Mouse (Mus musculus): ENCODE results near the gene Gstm7. TPM values are rescaled to one million over a fixed set of nuclear protein-coding genes. Genes with fewer than 3 reads are reported as not detected.
"Not testable (repeated sequence)": the region's sequence is repeated elsewhere in the genome, so short reads cannot be mapped to it uniquely, and the experiment has no call there.

The Gstm7 gene
- total RNA-seq (2015) (4.4 and 5.7 TPM in 2 replicates), total RNA-seq (2017) (1.6 and 1.9 TPM in 2 replicates)

- ATAC-seq (replicated peaks; ENCODE audit: poor library complexity) = peak; percentile 97
Measured at GRCm38 (mm10) chr3:107931670-107932069, at the start of gene Gstm7. TSS of gene Gstm7 (minus strand) at chr3:107931817.

DNA sequence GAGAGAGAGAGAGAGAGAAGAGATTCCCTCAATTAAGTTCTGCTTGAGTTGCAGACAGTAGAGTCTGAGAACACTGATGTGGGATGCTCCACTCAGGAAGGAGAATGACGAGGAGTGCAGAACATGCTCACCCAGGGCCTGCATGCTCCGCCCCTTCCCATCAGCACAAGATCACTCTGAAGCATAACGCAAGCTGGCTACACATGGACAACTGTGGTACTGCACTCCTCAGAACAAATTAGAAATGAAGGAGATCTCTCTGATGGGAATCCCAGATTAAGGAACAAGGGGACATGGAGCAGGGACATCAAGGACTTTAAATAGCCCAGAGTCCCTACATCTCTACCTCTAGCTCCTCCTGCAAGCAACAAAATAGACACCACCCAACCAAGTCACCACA lies 49.6 kb upstream of the Gstm7 start:
- ATAC-seq (replicated peaks; ENCODE audit: poor library complexity) = peak; percentile 55

DNA sequence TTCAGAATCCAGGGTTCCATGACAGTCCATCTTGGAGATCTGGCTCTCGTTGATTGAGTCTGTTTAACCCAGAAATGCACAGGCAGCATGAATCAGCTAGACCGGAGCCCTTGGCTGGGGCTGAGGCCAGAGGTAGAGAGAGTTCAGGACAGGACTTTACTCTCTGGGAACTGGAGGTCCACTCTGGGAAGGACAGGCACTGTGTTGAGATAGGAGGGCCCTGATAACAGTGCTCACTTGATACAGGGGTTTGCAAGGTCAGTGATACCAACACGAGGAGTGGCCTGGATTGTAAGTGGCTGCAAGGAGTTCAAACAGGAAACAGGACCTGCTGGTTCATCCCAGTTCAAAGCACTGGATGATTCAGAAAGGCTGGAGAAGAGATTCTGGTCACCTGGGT lies 46.1 kb upstream of the Gstm7 start:
- ATAC-seq (replicated peaks; ENCODE audit: poor library complexity) = no peak

- ATAC-seq (replicated peaks; ENCODE audit: poor library complexity) = no peak
Measured at GRCm38 (mm10) chr3:107974237-107974636, 42.6 kb upstream of the Gstm7 start.

DNA sequence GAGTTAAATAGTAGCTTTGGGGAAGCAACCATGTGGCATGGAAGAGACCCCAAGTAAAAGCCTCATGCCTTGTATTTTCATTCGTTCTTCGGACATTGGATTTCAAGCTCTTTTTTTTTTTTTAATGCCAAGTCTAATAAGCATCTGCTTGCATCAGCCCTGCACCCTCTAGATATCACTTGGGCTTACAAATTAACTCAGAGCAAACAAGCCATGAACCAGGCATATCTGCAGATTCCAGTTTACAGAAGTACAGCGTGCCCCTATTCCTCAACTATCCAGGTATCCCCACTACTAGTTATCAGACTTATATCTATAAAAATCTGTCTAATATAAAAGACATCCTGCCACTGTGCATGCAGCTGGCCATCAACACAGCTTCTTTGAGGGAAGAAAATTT lies 40.5 kb upstream of the Gstm7 start:
- no peak for ATAC-seq (replicated peaks; ENCODE audit: poor library complexity)

DNA sequence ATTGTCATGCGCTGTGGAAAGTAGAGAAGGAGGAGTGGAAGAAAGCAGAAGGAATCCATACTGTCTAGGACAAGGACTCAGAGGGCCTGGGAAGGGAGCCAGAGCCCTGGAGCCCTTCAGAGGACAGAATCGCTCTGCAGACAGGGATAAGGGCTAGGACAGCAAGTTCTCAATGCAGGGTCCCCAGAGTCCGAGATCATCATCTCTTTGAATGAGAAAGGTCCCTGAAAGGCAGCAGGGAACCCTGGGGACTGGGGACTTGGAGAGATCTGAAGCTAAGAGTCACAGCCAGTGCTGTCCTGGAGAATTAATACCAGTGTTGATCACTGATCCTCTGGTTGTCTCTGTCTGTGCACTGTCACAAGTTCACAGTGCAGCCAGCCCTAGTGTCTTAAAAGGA lies 39.5 kb upstream of the Gstm7 start:
- ATAC-seq (replicated peaks; ENCODE audit: poor library complexity) = not testable (repeated sequence)

GRCm38 (mm10) chr3:107968724-107969395 lies 37.2 kb upstream of the Gstm7 start, which contains the start of gene Gstm3:
TSS of gene Gstm3 (minus strand) at chr3:107969283.
- ATAC-seq (replicated peaks; ENCODE audit: poor library complexity) = no peak

GRCm38 (mm10) chr3:107966631-107967030 lies 35.0 kb upstream of the Gstm7 start:
- ATAC-seq (replicated peaks; ENCODE audit: poor library complexity) = no peak

DNA sequence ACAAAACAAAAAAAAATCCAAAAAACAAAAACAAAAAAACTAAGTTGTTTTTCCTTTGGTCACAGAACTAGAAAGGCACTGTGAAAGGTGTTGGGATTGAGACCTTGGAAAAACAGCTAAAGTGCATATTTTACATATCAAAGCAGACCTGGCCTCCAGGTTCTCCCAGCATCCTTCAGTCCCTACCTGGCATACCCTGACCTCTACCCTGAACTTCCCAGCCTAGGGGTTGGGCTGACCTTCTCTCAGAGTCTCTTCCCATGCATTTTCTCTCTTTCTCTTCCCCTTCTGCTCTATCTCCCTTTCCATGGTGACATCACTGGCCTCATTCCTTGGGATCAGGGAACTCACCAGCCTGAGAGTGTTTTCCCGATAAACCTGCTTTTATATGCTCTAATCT lies 34.0 kb upstream of the Gstm7 start:
- no peak for ATAC-seq (replicated peaks; ENCODE audit: poor library complexity)

GRCm38 (mm10) chr3:107964656-107965308 lies 33.2 kb upstream of the Gstm7 start:
- peak; percentile 73 for ATAC-seq (replicated peaks; ENCODE audit: poor library complexity)

DNA sequence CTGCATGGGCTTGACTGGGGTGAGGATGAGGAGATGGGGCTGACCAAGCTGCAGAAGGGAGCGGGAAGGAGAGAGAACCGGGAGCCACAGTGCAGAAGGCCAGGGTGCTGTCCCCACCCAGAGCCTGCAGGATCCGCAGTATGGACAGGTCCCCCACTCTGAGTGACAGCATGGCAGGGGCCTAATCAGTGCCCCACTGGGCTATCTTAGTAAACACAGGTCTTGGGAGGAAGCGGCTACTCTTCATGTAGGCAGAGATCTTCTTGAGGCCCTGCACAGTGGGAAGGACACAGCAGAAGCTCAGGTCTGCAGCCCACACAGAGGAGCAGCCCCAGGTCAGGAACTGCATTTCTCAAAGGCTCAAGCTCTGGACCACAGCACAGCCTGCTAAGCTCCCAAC lies 32.4 kb upstream of the Gstm7 start:
- ATAC-seq (replicated peaks; ENCODE audit: poor library complexity) = peak; percentile 53

DNA sequence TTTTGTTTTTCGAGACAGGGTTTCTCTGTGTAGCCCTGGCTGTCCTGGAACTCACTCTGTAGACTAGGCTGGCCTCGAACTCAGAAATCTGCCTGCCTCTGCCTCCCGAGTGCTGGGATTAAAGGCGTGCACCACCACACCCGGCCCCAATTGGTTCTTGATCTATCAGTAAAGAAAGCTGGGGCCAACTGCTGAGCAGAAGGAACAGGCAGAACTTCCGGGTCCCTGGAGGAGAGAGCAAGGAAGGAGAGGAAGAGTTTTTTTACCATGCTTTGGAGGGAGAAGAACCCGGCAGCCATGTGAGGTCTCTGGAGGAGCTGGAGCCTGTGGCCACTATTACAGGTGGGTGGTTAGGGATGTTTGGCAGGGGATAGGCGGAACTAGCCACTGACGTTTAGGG lies 23.6 kb upstream of the Gstm7 start:
- not testable (repeated sequence) for ATAC-seq (replicated peaks; ENCODE audit: poor library complexity)

GRCm38 (mm10) chr3:107953906-107954305 lies 22.3 kb upstream of the Gstm7 start:
- ATAC-seq (replicated peaks; ENCODE audit: poor library complexity) = no peak

DNA sequence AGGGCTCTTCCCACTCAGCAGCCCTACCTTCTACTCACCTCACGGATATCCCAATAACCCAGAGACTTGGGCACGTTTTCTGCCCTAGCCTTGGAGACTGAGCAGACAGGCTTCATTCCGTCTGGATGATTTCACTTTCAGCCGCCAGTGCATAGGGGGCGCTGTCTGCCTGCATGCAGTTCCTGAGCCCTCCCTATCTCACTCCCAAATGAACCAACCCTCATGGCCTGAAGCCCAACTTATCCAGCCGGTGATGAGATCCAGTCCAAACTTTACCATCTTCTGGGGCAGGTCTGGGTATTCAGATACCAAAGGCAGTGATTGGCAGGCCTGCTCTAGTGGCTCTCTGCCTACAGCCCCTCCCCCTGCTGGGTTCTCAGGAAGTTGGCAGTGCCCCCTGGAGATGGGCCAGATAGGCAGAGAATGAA lies 21.7 kb upstream of the Gstm7 start:
- peak; percentile 94 for ATAC-seq (replicated peaks; ENCODE audit: poor library complexity)

DNA sequence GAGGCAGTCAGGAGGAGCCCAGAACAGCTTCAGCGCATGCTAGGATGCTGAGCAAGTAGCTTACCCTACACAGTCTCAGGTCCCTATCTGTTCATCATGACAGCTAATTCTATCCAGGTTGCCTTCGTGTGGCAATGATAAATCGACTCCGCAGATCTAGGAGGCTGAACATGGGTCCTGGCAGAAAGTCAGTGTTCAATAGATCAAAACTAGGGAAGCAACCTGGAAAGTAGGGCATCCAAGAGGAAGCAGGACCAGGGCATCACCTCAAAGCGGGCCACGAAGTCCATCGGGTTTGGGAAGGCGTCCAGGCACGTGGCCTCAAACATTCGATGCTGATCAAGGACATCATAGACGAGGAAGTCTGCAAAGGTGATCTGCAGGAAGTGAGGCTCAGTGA lies 18.9 kb upstream of the Gstm7 start:
- no peak for ATAC-seq (replicated peaks; ENCODE audit: poor library complexity)

- not testable (repeated sequence) for ATAC-seq (replicated peaks; ENCODE audit: poor library complexity)
Measured at GRCm38 (mm10) chr3:107949461-107949860, 17.8 kb upstream of the Gstm7 start.

GRCm38 (mm10) chr3:107945729-107946128 lies 14.1 kb upstream of the Gstm7 start:
- ATAC-seq (replicated peaks; ENCODE audit: poor library complexity) = no peak

DNA sequence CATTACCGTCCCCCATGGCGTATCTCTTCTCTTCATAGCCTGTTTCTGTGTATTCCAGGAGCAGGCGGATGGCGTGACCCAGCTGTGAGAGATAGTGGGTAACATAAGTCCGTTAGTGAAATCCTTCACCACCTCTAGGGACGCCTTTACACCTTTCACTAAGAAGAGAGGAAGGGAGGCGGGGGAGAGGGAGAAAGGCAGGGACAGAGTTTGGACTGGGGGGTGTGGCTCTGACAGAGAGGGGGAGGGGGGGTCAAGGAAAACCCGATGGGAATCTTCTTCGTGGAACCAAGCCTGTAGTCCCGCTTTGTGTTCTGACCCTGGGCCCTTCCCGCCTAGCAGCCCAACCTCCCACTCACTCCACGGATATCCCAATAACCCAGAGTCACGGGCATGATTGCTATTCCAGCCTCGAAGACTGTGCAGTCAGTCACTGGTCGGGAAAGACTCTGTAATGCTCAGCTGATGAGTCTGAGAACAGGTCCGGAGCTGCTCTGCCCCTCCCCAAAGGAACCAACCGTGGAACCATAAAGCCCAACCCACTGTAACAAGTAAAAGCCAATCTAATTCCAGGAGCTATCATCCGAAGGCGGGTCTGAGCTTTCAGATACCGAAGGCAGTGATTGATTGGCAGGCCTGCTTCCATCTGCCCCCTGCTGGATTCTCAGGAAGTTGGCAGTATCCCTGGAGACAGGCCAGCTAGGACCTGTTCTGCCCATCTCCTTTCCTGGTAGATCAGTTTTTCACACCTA lies 11.8 kb upstream of the Gstm7 start, which contains the start of gene Gstm6:
Gene Gstm6, minus strand, starts transcription at position 511 of the 752 bp plus-strand sequence.
- ATAC-seq (replicated peaks; ENCODE audit: poor library complexity) = no peak

- ATAC-seq (replicated peaks; ENCODE audit: poor library complexity) = no peak
Measured at GRCm38 (mm10) chr3:107941261-107941660, 9.6 kb upstream of the Gstm7 start.

DNA sequence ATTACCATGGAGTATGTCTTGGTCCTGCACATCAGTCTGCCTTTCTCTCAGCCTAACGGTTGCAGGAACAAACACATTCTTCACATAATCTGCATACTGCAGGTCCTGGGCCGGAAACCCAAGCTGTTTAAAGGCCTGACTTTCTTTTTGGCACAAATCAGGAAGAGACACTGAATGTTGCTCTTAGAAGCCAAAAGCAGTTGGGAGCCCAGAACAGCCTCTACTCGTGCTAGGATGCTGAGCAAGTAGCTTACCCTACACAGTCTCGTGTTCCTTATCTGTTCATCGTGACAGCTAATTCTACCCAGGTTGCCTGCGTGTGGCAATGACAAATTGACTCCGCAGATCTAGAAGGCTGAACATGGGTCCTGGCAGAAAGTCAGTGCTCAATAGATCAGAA lies 8.9 kb upstream of the Gstm7 start:
- no peak for ATAC-seq (replicated peaks; ENCODE audit: poor library complexity)

- ATAC-seq (replicated peaks; ENCODE audit: poor library complexity) = peak; percentile 61
Measured at GRCm38 (mm10) chr3:107939830-107940229, 8.2 kb upstream of the Gstm7 start.

DNA sequence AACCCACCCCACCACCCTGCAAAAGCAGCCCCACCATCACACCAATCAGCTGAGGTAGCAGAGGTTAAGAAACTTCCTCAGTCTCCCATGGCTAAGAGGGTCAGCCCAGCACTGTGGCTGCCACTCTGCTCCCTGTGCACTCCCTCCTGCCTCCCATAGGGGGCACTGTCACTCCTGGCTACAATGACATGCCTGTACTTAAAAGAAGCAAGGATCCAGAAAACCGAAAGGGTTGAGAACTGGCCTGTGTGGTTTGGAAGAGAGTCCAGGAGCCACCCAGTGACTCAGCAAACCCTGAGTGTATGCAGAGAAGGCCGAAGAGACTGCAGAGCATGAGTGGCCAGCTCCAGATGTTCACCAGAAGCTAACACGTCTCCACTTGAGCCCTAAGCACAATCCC lies 7.8 kb upstream of the Gstm7 start:
- peak; percentile 95 for ATAC-seq (replicated peaks; ENCODE audit: poor library complexity)
